Mouse (Mus musculus): ENCODE results near the gene Smap1.

DNA sequence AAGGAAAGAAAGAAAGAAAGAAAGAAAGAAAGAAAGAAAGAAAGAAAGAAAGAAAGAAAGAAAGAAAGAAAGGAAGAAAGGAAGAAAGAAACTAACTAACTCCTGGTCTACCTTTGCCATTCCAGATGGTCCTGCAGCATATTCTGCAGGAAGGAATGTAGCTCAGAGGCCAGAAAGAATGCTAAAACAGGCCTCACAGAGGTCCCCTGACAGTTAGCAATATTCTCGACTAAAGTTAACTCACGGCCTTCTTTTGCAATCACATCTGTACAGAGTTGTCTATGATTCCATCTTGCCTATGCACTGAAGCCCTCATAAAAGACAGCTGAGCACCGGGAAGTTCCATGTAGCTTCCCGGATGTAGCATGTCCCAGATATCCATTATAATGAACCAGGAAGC, 33.4 kb upstream of the Smap1 start:
- TF ChIP-seq CTCF (IDR thresholded peaks at IDR 0.05; ENCODE audit: borderline replicate concordance, insufficient read depth, low read length) (no peak), POLR2A (IDR thresholded peaks at IDR 0.05; ENCODE audit: low read depth, low read length) (no peak)
